Mouse (Mus musculus) heart, postnatal 10 days (tissue): ENCODE results near the gene Efcab9. TPM values are rescaled to one million over a fixed set of nuclear protein-coding genes. Genes with fewer than 3 reads are reported as not detected.

Source experiments
- DNase-seq, 2 experiments: peaks; one replicate each; pipeline ENCODE4 v3.0.0; 2021
- intact Hi-C: fragments of 180-260 bp; cut with DNase I; formaldehyde crosslinking; loops from one replicate; pipeline ENCODE4 v1.15.1; 2025
- total RNA-seq, 2 experiments: library from RNA; stranded (reverse); gene quantifications; 2 replicates each; pipeline ENCODE4 v1.2.3; 2021

Gene Efcab9
- total RNA-seq, result under 1 TPM in 1 of 2 experiments, not detected in 1; 0.69 TPM

DNA sequence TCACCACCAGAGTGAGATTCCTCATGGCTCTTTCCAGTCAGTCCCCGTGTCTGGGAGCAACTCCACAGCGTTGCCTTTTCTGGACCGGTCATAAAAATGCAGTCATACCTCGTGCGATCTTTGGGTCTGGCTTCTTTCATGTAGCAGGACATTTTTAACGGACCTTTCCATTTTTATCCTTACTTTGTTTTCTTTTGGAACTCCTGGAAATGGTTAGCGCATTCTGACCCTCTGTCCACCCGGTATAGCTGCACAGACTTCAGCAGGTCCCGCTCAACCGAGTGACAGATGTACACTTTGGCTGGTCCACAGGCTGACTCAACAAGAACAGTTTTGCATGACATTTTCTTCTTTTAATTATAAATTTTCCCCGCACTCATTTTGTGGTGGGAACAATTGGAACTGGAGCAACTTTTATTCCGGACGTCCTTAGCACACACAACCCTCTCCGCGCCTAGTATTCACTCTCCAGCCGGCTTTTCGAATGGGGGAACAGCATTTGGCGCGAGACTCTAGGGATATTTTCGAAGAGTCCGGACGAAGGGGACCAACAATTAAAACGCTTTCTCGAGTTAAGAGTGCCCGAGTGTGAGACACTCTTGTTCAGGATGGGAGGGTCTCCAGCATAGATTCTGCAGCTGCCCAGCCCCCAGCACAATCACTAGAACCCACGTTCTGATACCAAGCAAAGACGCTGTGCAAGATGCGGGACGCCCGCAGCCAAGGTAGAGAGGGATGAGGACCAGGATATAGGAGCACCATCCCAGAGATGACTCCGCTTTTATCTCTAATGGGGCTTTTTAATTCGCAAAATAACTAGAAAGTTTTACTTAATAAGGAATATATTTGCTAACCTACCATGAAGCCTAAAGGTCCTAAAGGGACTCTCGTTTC is at the start of gene Efcab9:
Gene Efcab9, minus strand, starts transcription at position 211 of the 894 bp plus-strand sequence.
- peak in 1 of 2 experiments; percentile 16 for DNase-seq
- intact Hi-C loops, result loop anchor here (2.0 to 5.0 kb wide), 2 partner anchors 57 to 80 kb away; no protein-coding TSS in a partner anchor

DNA sequence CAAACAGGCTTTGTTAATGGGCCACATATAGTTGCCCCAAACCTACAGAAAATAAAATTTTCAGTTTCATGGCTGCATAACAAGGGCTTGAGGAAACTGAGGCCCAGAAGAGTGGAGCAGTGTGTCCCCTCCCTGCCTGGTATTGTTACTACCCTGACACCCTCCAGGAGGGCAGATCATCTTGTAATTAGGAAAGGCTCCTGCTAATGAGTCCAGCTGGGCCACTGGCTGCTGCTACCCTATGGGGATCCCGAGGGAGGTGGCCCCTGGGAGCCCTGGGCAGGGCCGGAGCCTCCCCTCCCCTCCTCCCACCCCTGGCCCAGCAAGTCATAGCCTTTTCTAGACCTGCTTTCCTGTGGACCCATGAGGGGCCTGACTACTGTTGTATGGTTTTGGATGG is 49.1 kb upstream of the Efcab9 start:
- intact Hi-C loops, result no loop called here

DNA sequence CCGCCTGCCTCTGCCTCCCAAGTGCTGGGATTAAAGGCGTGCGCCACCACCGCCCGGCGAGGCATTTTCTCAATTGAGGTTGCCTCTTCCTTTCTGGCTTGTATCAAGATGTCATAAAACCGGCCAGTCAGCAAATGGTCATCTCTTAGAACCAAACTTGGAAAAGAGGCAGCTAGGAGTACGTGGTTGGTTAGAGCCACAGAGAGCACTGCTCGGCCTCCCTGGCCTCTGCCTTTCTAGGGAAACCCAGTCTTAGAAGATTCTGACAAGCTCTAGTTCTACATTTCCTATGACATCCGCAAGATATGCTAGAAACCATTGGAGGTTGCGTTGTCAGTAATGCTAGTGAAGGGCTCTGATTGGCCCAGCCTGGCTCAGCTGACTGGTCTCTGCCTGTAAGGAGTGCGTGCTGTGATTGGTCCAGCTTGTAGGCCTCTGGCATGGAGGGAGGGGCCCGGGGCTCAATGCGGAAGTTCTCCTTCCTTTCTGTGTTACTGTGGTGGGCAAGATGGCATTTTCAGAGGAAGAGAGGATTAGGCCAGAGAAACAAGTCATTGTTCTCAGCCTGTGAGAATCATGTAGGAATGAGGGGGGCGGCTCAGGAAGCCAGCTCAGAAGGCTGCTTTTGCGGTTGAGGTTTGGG is 48.5 kb upstream of the Efcab9 start:
- DNase-seq, result peak in 1 of 2 experiments; percentile 57
- intact Hi-C loops, result no loop called here

More for the DNA sequence above, 49.1 kb upstream of the Efcab9 start:
- no peak for DNase-seq

GRCm38 (mm10) chr11:32576760-32577050 is 44.8 kb upstream of the Efcab9 start:
- DNase-seq, result no peak
- intact Hi-C loops, result no loop called here

GRCm38 (mm10) chr11:32575964-32576759 is 44.3 kb upstream of the Efcab9 start:
- intact Hi-C loops, result no loop called here
- no peak for DNase-seq

GRCm38 (mm10) chr11:32573669-32574068 is 41.8 kb upstream of the Efcab9 start:
- no peak for DNase-seq
- intact Hi-C loops, result no loop called here

- no peak for DNase-seq
- intact Hi-C loops, result no loop called here
Observed at GRCm38 (mm10) chr11:32571103-32571502, 39.2 kb upstream of the Efcab9 start.

DNA sequence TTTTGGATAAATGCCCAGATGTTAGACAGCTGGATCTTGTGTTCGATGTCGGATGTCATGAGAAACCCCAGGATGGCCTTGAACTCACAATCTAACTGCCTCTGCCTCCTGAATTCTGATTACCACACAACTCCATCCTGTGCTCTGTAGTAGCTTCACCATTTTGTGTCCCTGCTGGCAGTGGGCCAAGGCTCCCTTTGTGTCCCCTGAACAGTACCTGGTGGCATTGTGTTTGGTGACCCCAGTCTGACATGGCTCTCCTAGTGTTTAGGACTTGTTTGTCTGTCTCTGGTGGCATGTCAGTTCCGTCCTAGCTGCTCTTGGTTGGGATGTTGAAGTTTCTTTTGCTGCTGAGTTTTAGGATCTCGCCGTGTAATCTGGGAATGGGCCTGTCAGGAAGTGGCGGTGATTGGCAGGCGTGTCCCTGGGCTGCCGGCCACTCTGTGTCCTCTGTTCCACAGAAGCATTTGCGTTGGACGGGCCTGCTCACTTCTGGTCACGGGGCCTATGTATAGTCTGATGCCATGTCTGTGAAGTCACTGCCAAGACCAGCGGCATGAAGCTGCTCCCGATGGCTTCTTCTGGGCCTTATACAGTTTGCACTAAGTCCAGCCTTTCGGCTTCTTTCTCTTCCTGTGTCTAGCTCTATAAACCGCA is 36.9 kb upstream of the Efcab9 start:
- DNase-seq, result peak in 1 of 2 experiments; percentile 26
- intact Hi-C loops, result no loop called here

- no peak for DNase-seq
- intact Hi-C loops, result no loop called here
Observed at GRCm38 (mm10) chr11:32568060-32568459, 36.2 kb upstream of the Efcab9 start.

GRCm38 (mm10) chr11:32567000-32567855 is 35.3 kb upstream of the Efcab9 start:
- intact Hi-C loops, result no loop called here
- peak in 1 of 2 experiments; percentile 9 for DNase-seq

- DNase-seq, result no peak
- intact Hi-C loops, result no loop called here
Observed at GRCm38 (mm10) chr11:32566184-32566583, 34.3 kb upstream of the Efcab9 start.

GRCm38 (mm10) chr11:32565088-32565487 is 33.2 kb upstream of the Efcab9 start:
- peak in 1 of 2 experiments; percentile 49 for DNase-seq
- intact Hi-C loops, result loop anchor here (2.0 kb wide), 1 partner anchor 30 kb away; no protein-coding TSS in a partner anchor

GRCm38 (mm10) chr11:32564629-32565028 is 32.7 kb upstream of the Efcab9 start:
- intact Hi-C loops, result loop anchor here (2.0 kb wide), 1 partner anchor 30 kb away; no protein-coding TSS in a partner anchor
- peak in 1 of 2 experiments; percentile 9 for DNase-seq

DNA sequence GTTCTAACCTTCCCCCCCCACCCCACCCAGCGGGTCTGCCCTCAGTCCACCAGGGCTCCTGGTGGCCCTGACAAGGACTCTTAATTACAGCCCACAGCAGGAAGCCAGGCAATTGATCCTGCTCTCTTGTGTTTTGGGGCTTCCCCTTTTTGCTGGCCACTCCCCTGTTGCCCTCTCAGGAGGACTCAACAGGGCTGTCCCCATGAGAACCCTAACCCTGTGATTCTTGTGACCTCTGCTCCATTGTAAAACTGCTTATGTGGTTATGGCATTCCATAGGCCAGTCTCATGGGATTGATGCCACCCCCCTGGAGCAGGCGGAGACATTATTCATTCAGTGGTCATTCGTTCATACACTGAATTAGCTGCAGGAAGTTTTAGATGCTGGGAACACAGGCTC is 31.8 kb upstream of the Efcab9 start:
- intact Hi-C loops, result loop anchor here (2.0 kb wide), 1 partner anchor 29 kb away; no protein-coding TSS in a partner anchor
- DNase-seq, result no peak

DNA sequence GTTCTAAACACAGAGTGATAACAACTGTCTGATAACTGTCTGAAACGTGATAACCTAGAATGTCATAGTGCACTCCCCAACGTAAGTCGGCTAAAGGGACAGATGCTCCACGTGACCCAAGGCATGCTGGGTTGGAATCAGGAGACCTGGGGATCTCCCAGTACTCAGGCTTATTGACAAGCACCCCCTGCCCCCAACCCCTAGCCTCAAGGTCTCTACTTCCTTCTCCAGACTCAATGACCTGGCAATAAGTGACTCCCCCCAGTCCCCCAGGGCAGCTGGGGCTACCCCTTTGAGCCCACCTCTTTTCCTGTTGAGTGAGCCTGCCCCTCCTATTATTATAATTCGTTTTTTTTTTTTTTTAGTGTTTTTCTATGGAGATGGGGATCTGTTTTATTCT is 30.8 kb upstream of the Efcab9 start:
- no peak for DNase-seq
- intact Hi-C loops, result no loop called here

DNA sequence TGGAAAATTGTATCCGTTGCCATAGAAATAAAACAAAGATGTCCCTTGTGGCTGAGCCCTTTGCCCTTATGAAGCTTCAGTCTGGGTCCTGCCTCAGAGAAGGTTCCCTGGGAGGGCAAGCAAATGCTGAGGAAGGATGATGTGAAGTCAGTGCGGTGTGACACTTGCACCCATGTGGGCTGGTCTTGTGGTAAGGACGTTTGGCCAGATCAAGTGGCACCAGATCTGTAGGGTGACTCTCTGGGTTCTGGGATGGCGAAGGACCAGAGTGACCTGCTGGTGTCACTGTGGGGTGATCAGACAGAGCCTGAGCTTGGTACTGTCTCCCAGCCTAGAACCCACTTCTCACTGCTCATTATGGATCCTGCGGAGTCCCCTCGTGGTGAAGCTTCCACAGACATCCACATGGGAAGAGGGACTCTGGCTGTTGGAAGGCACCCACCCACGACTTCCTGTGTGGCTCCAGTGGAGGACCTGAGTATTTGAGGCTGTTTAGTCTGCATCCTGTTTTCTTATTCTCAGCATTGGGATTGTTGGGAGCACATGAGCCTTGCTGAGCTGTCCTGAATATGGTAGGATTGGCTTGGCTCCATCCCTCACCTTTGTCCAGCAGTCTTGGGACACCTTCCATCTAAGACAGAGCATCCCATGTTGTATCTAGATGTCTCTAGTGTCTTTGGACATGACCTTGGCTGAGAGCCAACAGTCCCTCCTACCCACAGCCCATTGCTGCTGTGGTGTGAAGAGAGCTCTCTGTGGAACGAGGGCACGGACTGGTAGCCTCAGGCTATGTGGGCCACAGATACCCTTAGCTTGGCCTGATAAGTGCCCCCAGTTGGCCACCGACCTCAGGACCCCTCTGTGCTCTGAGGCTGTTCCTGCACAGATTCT is 29.8 kb upstream of the Efcab9 start:
- DNase-seq, result no peak
- intact Hi-C loops, result no loop called here

DNA sequence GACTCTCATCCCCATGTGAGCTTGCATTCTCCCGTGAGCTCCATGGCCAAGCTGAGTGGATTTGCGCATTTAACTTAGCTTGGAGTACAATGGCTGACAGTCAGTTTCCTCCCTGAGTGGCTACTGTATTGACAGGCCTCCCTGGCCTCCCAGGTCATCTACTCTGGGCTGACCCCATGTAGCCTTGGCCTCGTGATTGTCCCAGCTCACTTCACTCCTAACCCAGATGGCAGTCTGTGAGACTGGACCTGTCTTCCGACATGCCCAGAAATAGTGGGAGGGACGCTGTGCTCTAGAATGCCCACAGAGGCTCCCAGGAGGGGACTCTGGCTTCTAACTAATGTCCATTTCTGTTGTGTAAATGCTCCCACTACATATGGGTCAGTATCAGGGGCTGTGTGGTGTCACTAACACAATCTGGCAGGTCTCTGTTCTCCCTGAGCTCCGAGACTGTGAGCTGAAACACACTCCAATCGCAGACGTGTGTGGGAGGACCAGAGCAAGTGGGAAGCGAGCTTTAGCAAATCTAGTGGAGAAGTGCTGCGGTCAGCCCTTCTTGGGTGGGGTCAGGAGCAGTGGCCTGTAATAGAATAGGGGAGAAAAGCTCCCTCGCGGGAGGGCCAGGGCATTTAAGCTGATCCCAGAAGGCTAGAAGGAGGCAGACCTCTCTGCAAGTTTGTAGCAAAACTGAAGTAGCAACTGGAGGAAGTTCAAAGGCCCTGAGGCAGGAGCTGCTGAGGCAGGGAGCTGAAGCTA is 28.3 kb upstream of the Efcab9 start:
- DNase-seq, result no peak
- intact Hi-C loops, result no loop called here

GRCm38 (mm10) chr11:32558677-32559076 is 26.8 kb upstream of the Efcab9 start:
- no peak for DNase-seq
- intact Hi-C loops, result no loop called here
